Mouse (Mus musculus): ENCODE data around the gene Pdlim4. TPM values are rescaled to one million over a fixed set of nuclear protein-coding genes. Genes with fewer than 3 reads are reported as not detected.
A peak's percentile ranks its signal among the peaks of the same experiment; 100 is the strongest.
"Not testable (repeated sequence)": the region's sequence is repeated elsewhere in the genome, so short reads cannot be mapped to it uniquely, and the experiment has no call there.

Gene Pdlim4
- total and polyA plus RNA-seq, 3 experiments = 16.1 to 86.7 (median 18.7) TPM

DNA sequence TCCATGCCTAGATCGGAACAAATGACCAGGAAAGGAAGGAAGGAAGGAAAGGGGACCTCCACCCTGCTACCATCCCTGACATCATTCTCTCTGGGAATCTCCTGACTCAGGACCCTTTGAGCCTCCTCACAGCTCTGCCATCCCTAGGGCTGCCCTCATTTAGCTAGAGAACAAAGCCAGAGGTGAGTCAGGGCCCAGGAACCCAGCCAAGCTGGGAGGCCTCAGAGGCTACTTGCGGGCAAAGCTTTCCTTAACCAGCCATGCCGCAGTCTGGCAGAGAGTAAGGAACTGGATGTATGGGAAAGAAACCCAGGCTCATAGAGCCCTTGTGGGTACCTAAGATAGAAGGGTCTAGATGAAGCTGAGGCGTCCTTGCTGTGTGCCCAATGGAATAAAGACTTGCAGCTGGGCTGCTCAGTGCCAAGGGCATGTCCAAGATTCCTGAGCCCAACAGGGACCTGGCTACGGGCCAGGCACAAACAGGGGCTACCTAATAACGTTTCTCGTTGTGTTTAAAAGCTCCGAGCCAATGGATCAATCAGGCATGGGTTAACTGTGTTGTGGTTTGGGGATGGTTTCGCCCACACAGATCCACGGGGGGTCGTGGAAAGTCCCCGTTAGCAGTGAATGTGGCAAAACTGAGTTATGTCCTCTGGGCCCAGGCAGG lies 6.6 kb downstream of the Pdlim4 start:
- DNase-seq = peak; percentile 94

DNA sequence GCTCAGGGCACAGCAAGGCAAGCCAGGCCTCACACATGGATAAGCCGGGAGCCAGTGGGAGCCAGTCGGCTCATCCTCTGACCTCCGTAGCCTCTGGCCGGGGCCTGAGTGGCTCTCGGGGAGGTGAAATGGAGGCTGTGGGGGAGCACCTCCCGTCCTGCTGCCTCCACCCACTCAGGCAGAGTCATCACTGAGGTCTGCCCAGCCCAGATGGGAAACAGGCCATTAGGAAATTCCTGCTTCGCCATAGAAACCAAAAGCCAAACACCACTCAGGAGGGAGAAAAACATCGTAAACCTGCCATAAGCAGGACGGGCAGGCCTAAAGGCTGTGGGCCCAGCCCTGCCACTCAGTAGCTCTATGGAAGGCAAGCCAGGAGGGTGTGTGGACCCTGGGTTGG lies 8.5 kb downstream of the Pdlim4 start:
- peak; percentile 69 for DNase-seq

DNA sequence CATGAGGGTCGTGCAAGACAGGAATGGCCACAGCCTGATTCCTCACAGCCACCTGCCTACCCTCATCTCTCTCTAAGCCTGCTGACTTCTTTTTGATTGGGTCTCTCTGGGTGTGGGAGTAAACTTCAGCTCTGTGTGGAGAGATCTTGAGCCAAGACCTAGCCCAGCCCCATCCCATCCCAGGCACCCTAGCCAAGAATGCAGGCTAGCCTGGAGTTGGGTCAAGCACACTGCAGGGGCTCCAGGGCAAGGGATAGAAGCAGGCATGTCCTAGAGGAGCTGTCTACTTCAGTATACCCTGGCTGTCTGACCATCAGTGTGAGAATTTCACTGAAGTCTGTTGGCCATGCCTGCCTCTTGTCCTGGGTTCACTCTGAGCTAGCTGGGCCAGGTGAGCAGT lies 9.3 kb downstream of the Pdlim4 start:
- no peak for DNase-seq

DNA sequence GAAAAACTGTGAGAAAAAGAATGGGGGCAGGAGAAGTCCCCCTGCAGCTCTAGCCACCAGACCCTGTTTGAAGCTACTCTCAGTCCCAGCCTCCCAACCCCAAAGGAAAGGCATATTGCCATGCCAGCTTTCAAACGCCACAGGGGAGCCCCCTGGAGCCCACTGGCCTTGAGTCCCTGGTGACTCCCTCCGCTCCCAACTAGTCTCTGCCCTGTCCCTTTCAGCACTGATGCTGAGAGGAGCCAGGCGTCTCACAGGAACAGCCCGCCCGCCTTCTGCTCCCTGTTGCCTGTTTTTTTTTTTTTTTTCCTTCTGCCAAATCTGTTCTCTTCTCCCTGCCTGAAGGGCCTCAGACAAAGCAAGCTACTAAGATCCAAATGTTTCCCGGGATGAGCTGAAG lies 10.2 kb downstream of the Pdlim4 start:
- no peak for DNase-seq

DNA sequence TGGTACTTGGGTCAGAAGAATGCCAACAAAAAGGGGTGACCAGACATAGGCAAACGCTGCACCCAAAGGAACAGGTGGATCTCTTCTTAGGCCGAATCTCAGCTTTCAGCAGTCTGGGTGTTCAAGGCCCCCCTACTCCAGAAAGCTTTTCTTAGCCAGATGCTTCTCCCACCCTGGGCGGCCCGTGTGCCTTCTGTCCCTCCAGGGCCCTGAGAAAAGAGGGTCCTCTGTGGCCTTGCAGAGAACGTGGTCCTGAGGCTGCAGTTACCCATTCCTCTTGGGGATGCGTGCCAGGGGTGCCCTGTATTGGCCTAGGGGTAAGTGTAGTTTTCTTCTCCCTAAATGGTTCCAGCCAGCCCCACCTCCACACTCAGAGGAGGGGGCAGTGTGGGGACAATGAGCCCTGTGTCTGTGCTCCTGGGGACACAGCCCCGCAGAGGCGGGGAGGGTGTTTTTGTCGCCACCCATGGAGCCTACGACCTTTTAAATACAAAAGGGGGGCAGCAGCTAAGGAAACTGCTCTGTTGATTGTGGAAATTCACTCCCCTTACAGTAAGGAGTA lies 10.7 kb downstream of the Pdlim4 start:
- DNase-seq = no peak

DNA sequence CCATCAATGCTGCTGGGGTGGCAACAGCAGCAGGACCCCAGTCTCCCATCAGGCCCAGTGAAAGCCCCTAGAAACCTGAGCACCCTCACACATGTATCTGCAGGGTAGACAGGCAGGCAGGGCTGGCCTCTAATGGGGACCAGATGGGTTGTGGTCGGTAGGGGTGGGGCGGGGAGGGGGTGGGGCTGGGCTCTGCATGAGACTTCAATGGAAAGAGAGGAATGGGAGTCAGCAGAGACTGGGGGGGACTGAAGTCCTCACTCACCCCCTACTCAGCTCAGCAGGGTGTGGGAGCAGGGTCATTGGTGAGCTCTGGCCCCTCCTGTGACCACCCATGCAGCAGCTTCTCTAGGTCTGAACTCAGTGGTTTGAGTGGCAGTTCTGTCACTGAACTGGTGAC lies 11.4 kb downstream of the Pdlim4 start:
- DNase-seq = no peak

DNA sequence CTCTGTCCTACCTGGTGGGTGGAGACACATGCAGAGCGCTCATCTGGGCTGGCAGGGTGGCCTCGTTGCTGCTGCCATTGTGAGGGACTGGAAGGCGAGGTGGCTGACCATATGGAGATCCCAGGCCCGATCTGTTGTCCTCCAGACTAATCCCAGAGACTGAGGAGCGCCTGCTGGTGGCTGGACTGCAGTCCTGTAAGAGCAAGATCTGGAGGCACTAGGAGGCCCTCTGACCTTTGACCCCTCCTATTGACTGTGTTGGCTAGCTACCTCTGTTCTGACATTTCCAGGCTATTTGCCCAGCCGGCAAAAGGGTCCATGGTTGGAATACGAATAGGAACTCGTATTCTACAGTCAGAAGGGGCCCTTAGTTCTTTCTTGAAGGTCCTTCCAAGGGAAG lies 12.7 kb downstream of the Pdlim4 start:
- DNase-seq = no peak

DNA sequence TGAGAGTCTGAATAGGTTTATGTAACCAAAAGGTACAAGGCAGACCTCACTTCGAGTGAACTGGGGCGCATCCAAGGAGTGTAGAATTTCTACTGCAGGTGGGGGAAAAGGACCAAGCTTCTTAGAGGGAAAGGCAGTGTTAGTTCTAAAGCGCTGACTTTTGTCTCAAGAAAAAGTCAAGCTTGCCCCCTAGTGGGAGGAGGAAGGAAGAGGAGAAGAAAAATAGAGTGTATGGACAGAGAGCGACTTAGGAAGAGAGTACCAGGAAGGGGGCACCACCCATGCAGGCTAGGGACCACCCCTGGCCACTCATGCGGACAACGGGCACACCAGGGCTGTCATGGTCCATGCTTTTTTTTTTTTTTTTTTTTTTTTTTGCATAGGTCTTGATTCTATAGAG lies 14.6 kb downstream of the Pdlim4 start:
- DNase-seq = no peak

DNA sequence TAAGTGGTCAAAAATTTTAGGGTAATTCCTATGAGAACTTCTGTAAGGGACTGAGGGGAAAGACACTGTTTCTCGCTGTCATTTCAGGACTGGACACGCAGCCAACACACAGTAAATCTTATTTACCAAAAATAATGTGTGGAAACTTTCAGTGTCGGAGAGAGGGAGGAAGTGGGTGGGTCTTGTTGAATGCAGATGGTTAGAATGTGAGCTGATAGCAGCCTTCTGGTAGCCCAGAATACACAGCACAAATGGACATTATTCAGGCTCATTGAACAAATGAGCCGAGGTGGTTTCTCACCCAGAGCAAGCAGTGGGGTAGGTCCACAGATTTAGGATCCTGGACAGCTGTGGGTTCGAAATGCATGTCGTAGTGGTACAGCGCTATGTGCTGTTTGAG lies 15.7 kb downstream of the Pdlim4 start:
- DNase-seq = no peak

DNA sequence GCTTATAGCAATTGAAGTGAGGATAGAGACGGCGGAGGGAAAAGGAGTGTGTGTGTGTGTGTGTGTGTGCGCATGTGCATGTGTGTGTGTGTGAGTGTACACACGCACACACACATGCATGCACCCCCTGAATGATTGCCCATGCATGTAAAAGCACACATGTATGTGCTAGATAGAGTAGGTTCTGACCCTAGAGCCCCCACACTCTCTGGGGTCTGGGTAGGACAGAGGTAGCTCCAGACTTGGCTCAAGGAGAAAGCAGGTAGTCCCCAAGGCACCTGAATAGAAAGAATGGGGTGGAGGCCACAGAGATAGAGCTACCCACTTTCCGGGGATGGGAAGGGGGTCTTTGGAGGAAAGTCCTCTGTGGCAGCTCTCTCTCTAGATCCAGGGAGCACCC lies 16.7 kb downstream of the Pdlim4 start:
- DNase-seq = no peak

DNA sequence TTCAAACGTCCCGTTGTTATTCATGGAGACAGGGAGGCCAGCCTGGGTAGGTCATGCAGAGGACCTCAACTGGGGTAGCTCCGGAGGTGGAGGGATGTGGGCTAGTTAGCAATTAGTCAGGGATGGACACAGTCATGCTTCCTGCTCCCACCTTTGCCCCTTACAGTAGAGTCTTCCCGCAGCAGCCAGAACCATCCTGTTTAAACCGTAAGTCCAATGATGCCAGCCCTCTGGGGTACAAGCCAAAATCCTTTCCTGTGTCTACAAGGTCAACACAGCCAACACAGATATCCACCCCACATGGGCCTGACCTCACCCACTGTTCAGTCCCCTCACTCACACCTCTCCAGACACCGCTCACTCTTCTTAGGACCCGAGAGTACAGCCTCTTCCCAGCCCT lies 17.7 kb downstream of the Pdlim4 start:
- DNase-seq = no peak

DNA sequence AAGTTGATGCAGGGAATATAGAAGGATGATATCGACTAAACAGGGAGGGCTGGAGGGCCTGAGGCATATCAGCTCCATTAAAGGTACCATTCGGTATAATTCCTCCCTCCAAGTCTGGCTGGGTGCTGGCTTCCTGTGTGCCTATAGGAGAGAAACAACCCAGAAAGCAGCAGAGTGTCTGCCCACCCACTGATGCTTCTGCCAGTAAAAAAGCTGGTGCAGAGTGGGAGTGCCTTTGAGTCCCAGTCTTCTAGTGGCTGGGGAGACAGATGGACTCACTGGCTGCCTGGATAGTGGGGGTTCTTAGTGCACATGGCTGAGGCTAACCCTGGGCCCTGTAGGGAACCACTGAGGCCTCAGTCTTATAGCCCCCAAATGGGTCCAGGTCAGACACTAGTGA lies 18.6 kb downstream of the Pdlim4 start:
- DNase-seq = no peak

DNA sequence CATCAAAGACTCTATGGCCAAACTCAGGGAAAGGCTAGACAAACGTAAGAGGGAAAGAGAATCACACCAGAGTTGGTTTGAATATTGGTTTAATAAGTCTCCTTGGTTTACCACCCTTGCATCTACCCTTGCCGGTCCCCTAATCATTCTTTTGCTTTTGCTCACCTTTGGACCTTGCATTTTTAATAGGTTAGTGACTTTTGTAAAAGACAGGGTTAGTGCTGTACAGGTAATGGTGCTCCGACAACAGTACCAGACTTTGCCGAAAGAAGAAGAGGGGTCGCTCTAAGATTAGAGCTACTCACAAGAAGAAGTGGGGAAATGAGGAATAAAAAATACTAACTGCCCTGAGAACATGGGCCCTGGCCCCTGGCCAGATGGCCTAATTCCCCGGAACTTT lies 28.1 kb downstream of the Pdlim4 start:
- DNase-seq = no peak

DNA sequence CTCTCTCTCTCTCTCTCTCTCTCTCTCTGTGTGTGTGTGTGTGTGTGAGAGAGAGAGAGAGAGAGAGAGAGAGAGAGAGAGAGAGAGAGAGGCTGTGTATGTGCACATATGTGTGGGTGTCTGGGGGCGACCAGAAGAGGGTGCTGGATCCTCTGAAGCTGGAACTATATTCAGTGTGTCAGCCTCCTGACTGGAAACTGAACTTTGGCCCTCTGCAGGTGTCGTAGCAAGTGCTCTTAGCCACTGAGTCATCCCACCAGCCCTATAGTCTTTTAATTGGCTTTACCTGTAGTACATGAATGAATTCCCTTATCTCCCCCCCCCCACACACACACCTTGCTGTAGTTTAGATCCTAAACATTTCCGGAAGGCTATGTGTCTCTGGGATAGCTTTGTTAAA lies 35.9 kb downstream of the Pdlim4 start:
- not testable (repeated sequence) for DNase-seq

DNA sequence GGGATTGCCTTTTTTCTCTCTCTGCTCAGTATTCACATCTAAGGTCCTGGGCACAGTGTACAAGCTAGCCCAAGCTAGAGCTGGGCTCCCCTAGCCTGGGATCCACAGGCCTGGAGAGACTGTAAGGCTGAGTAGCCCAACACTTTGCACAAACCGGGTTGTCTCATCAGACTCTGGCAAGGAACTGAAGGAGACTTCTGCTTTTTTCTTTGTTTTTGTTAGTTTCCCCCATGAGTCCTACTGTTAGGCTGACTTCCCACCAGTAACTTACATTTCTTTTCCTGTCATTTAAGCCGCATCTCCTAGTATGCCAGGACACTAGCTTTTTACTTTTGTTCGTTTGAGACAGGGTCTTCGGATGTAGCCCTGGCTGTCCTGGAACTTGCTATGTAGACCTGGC lies 39.8 kb downstream of the Pdlim4 start:
- DNase-seq = no peak

DNA sequence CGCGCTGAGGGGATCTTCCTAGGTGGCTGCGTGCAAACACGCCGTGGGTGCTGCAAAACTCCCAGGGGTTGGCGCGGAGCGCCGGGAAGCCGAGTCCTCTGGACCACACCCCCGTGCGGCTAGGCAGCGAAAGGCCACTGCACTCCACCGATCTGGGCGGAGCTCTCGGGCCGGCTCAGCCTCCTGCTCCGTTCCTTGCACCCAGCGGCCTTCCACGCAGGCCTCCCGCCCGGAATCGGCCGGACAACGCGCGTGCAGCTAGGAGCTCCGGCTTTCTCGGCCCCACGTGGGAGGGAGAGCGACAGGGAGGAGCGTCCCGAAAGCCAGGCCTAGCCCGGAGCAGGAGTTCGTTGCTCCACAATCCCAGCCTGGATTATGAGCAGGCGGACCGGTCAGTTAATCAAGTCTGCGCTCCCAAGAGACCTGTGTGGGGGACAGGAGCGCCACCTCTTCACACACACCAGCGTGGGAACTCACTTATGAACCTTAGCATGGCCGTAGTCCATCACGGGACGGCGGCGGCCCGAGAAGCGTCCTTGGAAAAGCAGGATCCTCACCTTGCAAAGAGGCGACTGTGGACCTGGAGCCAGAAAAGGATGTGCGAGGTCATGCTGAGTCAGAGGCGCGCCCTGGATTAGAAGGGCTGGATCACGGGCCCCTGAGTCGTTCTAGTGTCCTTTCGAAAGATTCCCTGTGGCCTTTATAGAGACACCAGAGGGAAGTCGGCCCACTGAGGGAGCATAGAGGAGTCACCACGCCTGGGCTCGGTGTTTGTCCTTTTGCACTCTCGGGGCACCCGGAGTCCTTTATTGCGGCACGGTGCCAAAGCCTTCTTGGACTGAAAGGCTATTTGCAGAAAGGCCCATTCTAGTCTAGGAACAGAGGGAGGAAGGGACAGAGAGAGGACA lies 40.5 kb downstream of the Pdlim4 start, which contains the start of gene Slc22a4:
Gene Slc22a4, minus strand, starts transcription at position 47 of the 908 bp plus-strand sequence.
- DNase-seq = peak; percentile 93

DNA sequence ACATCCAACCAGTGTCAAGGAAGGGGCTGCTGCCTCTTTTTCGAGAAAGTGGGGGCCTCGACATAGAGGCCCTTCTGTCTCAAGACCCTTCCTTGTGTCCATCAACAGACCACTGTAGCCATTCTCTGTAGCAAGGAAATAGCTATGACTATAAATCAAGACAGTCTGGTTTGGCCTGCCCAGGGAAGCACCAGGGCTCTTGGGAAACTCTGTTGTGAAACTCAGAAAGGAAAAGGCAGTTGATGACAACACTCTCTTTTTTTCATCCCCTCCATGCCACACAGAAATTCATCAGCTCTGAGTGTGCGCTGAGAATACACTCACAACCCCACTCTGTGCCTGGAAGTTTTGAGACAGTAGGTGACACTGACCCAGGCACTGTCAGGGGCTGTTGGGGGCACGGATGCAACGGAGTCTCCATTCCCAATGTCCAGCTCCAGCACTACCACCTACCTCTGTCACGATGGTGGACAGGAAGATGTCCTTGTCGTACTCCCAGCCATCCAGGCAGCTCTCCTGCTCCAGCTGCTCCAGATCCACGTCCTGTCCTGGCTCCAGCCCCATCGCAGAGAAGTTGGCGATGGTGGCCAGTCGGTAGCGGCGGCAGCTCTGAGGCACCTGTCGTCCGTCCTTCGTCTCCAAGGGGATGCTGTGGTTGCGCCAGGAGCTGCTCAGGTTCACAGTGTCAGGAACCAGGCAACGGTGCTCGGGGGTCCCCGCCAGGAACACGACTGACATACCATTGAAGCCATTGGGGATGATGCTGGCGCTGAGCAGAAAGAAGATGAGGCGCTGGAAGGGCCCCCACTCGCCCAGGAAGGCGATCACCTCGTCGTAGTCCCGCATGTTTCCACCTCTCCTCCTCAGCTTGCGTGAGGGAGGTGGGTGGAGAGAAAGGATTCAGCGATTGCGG lies 41.4 kb downstream of the Pdlim4 start:
- DNase-seq = peak; percentile 41

DNA sequence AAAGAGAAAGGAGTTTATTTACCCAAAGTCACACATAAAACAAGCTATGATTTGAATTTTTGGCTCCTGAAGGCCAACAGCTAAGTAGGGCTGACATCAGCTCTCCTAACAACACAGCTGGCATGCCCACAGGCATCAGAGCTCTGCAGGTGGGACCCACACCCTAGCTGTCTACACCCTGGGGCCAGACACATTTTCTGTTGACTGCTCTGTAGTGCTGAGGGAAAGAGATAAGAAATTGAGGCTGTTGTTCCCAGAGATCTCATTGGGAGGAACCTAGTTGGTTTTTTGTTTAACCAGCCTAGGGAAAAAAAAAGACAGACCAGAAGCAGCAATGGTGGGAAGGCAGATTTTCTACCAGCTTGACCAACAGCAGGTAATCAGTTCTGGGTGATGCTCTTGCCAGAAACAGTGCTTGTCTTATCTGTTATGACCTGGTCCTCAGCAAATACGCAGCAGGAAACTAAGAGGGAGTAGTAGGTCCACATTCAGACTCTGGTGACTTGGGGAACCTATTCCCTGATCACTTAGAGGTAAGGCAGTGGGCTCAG lies 42.2 kb downstream of the Pdlim4 start:
- DNase-seq = no peak

DNA sequence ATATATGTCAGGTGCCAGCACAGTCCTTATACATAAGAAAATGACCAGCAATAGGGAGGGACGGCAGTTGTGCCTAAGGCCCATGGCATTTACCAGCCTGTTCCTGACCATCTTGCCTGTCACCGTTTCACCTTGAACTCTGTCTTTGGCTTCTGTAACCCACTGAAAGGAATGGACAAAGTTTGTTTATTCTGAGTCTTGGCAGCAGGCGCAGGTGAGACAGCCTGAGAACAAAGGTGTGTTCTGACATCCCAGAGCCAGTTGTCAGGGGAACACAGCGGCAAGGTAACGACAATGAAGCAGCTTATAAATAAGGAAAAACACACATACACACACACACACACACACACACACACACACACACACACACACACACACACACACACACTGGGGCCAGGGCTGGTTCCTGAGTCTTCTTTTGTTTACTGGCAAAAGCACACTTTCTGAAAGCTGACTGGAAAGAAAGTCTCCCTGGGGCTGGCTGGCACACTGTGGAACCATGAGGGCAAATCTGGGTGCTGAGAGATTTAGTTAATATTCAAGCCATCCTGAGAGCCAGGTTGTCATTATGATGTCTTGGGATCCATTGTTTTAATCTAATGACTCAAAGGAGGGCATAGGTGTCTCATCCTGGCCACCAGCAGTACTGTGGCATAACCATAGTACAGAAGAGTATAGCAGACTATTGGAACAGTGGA lies 47.3 kb downstream of the Pdlim4 start:
- DNase-seq = no peak

DNA sequence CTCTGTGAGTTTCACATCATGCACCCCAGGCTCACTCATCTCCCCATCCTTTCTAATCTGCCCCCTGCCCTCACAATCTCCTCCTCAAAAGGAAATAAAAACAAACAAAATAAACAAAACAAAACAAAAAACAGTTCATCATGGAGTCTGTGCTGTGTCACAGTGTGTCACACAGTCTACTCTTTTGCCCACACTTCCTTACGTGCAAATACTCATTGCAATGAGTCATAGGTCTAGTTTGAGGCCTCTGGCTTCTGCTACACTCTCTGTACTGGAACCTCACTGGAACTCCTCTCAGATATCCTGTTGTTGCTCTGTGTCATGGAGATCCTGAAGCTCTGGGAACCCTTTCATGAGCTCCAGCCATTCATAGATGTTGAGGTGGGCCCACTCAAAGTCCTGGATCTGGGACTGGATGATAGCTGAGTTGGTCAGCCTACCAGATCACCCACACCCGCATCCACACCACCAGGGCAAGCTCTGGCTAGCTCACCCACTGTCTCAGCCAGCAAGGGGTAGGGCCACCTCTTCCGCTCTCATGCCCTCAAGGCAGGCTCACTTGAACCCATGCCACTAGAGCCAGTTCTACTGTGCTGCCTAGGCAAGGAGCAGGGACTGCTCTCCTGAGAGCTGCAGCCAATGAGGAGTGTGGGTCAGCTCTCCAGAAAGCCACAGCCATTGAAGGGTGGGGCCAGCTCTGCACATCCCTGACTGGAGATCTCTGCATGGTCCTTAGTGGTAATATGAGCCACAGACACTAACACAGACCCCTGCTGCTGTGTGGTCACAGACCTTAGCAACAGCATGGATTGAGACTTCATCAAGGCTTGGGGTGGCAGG lies 49.7 kb downstream of the Pdlim4 start:
- no peak for DNase-seq

Measured in adrenal gland, adult 2 months (tissue).